Mouse (Mus musculus): ENCODE data around the gene Zfp507. TPM values are rescaled to one million over a fixed set of nuclear protein-coding genes. Genes with fewer than 3 reads are reported as not detected.

Gene Zfp507
- polyA plus RNA-seq, 1 experiment from 2014 or later = 12.9 TPM

DNA sequence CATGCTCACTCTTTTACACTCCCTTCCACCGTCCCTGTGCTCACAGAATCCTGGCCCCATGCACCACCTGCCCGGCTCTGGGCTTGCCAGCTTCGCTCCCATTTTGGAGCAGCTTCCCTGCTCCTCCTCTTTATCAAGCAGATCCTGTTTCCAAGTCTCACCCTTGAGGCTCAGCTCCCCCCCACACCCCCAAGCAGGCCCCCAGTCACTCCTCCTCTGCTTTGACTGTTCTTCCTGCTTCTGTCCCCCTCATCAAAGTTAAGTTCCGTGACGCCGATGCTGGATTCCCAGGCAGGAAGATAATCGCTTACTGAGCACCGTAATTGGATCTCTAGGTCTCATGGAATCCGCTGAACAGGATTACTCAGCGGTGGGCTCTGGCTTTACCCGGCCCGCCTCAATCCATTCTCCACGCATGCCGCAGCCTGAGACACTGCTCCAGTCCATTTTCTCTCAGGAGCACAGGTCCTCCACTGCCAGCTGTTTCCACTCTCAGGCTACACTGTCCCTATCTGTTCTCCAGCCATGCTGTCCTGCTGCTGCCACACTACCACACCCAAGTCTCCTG lies 55.3 kb downstream of the Zfp507 start:
- Histone ChIP-seq H3K27ac (replicated peaks) (no peak overlapping the region), H3K9me3 (replicated peaks) (no peaks in the 10 kb centered on the region), H3K9ac (replicated peaks) (no peak overlapping the region), H3K4me1 (no peaks in the 10 kb centered on the region), H3K36me3 (peaks cover 71% of the 10 kb centered on the region), H3K4me2 (no peak overlapping the region), H3K27me3 (replicated peaks) (no peaks in the 10 kb centered on the region), H3K4me3 (replicated peaks) (no peak overlapping the region)
- ATAC-seq (ENCODE audit: low FRiP score) = no peak
- 72% methylated on average over 14 of the region's 14 CpGs for WGBS

DNA sequence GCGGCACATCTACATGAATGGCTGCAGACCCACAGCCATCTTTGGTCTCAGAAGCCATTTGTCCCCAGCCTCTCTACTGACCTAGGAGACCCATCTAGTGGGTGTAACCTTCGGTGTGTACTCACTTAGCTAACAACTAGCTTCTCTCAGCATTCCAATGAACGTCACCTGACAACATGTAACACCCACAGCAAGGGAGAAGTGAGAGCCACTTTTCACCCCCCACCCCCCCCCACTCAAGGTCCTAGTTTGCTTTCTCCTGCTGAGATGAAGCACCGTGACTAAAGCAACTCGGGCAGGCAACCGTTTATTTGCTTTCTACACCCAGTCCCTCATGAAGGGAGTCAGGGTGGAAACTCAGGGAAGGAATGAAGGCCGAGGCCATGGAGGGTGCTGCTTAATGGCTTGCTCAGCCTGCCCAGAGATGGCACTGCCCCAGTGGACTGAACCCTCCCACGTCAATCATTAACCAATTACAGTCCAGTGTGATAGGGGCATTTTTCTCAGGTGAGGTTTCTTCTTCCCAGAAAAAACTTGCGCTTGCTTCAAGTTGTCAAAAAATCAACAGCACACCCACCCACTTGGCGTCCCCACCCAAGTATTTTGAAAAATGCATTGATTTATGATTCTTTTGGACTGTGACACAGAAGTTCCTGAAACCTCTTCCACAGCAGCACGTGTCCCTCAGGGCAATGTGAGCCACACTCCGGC lies 56.0 kb downstream of the Zfp507 start:
- H3K36me3 ChIP-seq = peaks cover 74% of the 10 kb centered on the region
- no peaks in the 10 kb centered on the region for H3K4me1 ChIP-seq
- H3K9me3 ChIP-seq (replicated peaks) = no peaks in the 10 kb centered on the region
- no peaks in the 10 kb centered on the region for H3K27me3 ChIP-seq (replicated peaks)
- no peak overlapping the region for H3K27ac ChIP-seq (replicated peaks)
- H3K4me3 ChIP-seq (replicated peaks) = no peak overlapping the region
- no peak overlapping the region for H3K9ac ChIP-seq (replicated peaks)
- H3K4me2 ChIP-seq = no peak overlapping the region
- no peak for ATAC-seq (ENCODE audit: low FRiP score)
- 86% methylated on average over 12 of the region's 12 CpGs for WGBS

DNA sequence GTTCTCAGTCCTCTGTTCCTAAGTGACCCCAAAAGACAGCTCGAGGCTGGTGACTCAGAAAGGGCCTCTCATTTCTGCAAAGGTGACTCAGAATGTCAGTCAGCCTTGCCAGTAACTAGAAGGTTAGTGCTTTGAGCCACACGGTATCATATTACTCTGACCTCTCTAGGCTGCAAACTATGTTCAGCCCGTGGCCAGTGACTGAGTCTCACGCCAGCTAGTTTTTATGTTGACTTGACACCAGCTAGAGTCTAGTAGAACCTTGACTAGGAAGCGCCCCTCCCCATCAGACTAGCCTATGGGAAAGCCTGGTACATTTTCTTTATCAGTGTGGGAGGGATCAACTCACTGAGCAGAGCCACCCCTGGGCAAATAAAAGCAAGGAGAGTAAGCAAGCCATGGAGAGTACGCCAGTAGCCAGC lies 57.5 kb downstream of the Zfp507 start:
- no peak for ATAC-seq (ENCODE audit: low FRiP score)
- peaks cover 66% of the 10 kb centered on the region for H3K36me3 ChIP-seq
- H3K9ac ChIP-seq (replicated peaks) = no peak overlapping the region
- no peak overlapping the region for H3K4me3 ChIP-seq (replicated peaks)
- WGBS = 92% methylated on average over 6 of the region's 6 CpGs
- no peak overlapping the region for H3K4me2 ChIP-seq
- no peaks in the 10 kb centered on the region for H3K4me1 ChIP-seq
- H3K27me3 ChIP-seq (replicated peaks) = no peaks in the 10 kb centered on the region
- H3K27ac ChIP-seq (replicated peaks) = no peak overlapping the region
- H3K9me3 ChIP-seq (replicated peaks) = no peaks in the 10 kb centered on the region

DNA sequence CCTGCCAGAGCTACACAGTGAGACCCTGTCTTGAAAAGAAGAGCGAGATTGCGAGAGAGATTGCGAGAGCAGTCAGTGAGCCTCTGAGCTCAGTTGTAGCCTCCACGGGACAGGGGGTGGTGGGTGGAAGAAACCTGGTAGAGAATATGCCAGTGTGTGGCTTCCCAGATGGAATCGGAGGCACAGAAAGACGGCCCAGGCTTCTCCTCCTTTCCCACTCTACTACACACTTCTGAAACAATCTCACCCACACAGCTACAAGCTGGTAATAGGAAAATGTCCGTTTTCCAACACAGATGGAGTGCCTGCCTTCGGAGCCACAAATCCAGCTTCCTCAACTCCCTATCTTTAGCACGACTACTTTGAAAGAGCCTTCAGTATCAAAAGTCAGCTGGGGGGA lies 58.0 kb downstream of the Zfp507 start:
- WGBS = 96% methylated on average over 9 of the region's 9 CpGs
- H3K36me3 ChIP-seq = peaks cover 65% of the 10 kb centered on the region

DNA sequence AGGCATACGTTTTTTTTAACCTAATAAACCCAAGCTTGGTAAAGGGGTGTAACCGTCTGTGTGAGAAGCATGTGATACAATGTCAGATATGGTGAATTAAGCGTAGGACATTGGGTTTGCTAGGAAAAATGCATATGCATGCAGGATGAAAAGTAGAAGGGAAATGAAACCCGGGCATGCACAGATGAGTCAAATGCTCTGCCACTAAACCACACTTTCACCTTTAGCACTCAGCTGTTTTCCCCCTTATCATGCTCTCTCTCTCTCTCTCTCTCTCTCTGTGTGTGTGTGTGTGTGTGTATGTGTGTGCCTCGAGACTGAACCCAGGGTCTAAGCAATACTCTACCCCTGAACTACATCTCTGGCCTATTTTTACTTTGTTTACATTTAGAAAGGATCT lies 60.5 kb downstream of the Zfp507 start:
- no peaks in the 10 kb centered on the region for H3K27me3 ChIP-seq (replicated peaks)
- peaks cover 51% of the 10 kb centered on the region for H3K36me3 ChIP-seq
- H3K27ac ChIP-seq (replicated peaks) = no peak overlapping the region
- ATAC-seq (ENCODE audit: low FRiP score) = no peak
- WGBS = 88% methylated on average over 5 of the region's 5 CpGs
- H3K4me2 ChIP-seq = no peak overlapping the region
- H3K9me3 ChIP-seq (replicated peaks) = no peaks in the 10 kb centered on the region
- H3K9ac ChIP-seq (replicated peaks) = no peak overlapping the region
- no peak overlapping the region for H3K4me3 ChIP-seq (replicated peaks)
- no peaks in the 10 kb centered on the region for H3K4me1 ChIP-seq

More for the DNA sequence above, 58.0 kb downstream of the Zfp507 start:
- Histone ChIP-seq H3K27me3 (replicated peaks) (no peaks in the 10 kb centered on the region), H3K27ac (replicated peaks) (no peak overlapping the region), H3K9ac (replicated peaks) (no peak overlapping the region), H3K4me3 (replicated peaks) (no peak overlapping the region), H3K4me2 (no peak overlapping the region), H3K9me3 (replicated peaks) (no peaks in the 10 kb centered on the region), H3K4me1 (no peaks in the 10 kb centered on the region)
- no peak for ATAC-seq (ENCODE audit: low FRiP score)

DNA sequence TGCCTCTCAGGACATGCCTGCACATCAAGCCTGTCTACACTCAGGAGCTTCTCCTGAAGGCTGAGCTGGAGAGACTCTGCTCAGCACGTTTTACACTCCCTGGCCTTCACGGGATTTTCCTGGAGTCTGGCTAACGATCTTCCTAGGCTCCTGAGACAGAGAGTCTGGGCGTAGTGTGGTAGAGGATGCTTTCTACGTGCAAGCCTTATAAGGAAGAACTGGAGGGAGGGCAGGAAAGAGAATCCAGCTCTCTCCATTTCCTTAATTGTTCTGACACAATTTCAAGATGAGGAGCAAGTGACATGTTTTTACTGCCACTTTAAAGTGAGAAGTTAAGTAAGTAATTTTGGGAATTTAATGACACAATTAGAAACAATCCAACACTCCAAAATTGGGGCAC lies 60.9 kb downstream of the Zfp507 start:
- H3K36me3 ChIP-seq = peaks cover 46% of the 10 kb centered on the region
- WGBS = 71% methylated on average over 5 of the region's 5 CpGs

DNA sequence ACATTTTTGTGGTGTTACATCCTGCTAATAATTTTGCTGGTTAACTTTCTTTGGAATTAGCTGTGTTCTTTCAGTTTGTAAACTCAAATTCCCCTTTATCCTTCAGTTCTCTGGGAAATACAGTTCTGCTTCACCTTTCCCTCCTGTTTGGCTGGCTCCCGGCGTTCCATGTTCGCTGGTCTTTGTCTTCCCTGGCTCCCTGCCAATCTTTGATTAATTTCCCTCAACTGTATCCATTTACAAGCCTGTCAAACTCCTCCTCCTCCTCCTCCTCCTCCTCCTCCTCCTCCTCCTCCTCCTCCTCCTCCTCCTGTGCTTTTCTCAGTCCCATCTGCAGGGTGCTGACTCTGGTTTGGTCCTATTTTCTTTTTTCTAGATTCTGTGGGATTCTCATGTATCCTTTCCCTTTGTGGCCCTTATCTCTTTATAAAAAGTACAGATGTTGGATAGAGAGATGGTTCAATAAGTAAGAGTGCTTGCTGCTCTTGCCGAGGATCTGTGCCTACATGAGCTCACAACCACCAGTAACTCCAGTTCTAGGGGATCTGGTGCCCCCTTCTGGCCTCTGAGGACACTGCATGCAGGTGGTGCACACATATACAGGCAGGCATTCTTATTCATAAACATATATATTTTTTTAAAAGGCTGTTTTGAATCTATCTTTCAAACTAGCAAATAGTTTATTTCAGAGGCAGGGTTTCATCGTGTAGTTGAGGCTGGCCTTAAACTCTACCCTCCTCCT lies 62.1 kb downstream of the Zfp507 start:
- H3K4me2 ChIP-seq = no peak overlapping the region
- no peak overlapping the region for H3K27ac ChIP-seq (replicated peaks)
- no peaks in the 10 kb centered on the region for H3K4me1 ChIP-seq
- no peaks in the 10 kb centered on the region for H3K27me3 ChIP-seq (replicated peaks)
- no peak for ATAC-seq (ENCODE audit: low FRiP score)
- WGBS = 42% methylated on average over 5 of the region's 5 CpGs
- H3K9me3 ChIP-seq (replicated peaks) = no peaks in the 10 kb centered on the region
- H3K36me3 ChIP-seq = peaks cover 39% of the 10 kb centered on the region
- H3K4me3 ChIP-seq (replicated peaks) = no peak overlapping the region
- H3K9ac ChIP-seq (replicated peaks) = no peak overlapping the region

More for the DNA sequence above, 60.9 kb downstream of the Zfp507 start:
- no peaks in the 10 kb centered on the region for H3K27me3 ChIP-seq (replicated peaks)
- H3K27ac ChIP-seq (replicated peaks) = no peak overlapping the region; the same call in 1 of the 2 replicates
- H3K4me1 ChIP-seq = no peaks in the 10 kb centered on the region
- H3K4me2 ChIP-seq = no peak overlapping the region
- H3K9ac ChIP-seq (replicated peaks) = no peak overlapping the region
- no peak for ATAC-seq (ENCODE audit: low FRiP score)
- no peak overlapping the region for H3K4me3 ChIP-seq (replicated peaks)
- no peaks in the 10 kb centered on the region for H3K9me3 ChIP-seq (replicated peaks)

DNA sequence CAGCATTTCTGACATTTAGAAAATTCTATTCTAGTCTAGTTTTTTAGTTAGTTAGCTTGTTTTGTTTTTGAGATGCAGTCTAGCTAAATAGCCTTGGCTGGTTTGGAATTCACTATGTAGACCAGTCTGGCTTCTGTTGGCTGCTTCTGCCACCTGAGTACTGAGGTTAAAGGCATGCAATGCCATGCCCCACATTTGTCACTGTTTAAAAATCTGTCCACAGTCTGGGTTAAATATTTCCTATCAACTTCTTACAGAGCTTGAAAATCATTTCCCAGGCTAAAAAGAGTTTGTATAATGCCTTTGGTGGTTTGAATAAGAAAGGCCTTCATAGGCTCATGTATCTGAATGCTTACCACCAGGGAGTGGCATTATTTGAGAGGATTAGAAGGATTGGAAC lies 63.9 kb downstream of the Zfp507 start:
- no peak overlapping the region for H3K4me3 ChIP-seq (replicated peaks)
- H3K4me2 ChIP-seq = no peak overlapping the region
- ATAC-seq (ENCODE audit: low FRiP score) = no peak
- H3K36me3 ChIP-seq = peaks cover 33% of the 10 kb centered on the region
- no peak overlapping the region for H3K9ac ChIP-seq (replicated peaks)
- H3K4me1 ChIP-seq = peaks cover 1% of the 10 kb centered on the region; the same call in 1 of the 2 replicates
- H3K9me3 ChIP-seq (replicated peaks) = no peaks in the 10 kb centered on the region
- H3K27ac ChIP-seq (replicated peaks) = no peak overlapping the region
- no peaks in the 10 kb centered on the region for H3K27me3 ChIP-seq (replicated peaks)

DNA sequence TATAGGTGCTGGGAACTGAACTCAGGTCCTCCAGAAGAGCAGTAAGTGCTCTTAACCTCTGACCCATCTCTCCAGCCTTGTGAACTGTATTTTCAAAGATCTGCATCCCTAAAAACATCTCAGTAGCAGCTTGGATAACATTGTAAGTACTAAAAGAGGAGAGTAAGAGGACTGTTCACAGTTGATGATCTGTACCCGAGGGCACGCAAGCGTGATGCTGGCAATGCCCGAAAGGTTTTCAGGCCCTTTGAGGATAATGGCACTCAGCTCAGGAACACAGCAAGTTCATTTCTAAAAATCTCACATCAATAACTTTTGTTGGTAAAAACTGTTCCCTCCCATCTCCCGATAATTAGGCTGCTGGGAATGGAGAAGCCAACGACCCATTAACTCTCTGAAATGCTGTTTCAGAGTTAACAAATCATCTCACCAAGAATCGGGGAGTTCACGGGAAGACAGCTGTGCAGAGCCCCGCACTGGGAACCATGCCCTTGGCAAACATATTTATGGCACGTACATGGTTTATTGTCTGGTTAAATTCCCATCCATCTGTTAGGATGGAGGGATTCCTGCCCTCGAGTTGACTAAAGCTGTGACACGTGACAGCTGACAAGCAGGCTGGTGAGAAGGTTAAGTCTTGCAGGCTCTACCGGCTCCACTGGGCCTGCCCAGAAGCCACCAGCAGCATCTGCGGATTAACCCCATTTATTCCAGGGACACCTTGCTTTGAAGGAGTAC lies 69.3 kb downstream of the Zfp507 start:
- Histone ChIP-seq H3K4me3 (replicated peaks) (no peak overlapping the region), H3K4me2 (no peak overlapping the region), H3K4me1 (peaks cover 18% of the 10 kb centered on the region; the same call in 1 of the 2 replicates), H3K9ac (replicated peaks) (no peak overlapping the region), H3K27me3 (replicated peaks) (no peaks in the 10 kb centered on the region), H3K36me3 (peaks cover 24% of the 10 kb centered on the region), H3K27ac (replicated peaks) (peak overlapping the region; percentile 42), H3K9me3 (replicated peaks) (no peaks in the 10 kb centered on the region)
- WGBS = 36% methylated on average over 14 of the region's 14 CpGs
- ATAC-seq (ENCODE audit: low FRiP score) = peak; percentile 33; the same call in 1 of the 2 replicates

DNA sequence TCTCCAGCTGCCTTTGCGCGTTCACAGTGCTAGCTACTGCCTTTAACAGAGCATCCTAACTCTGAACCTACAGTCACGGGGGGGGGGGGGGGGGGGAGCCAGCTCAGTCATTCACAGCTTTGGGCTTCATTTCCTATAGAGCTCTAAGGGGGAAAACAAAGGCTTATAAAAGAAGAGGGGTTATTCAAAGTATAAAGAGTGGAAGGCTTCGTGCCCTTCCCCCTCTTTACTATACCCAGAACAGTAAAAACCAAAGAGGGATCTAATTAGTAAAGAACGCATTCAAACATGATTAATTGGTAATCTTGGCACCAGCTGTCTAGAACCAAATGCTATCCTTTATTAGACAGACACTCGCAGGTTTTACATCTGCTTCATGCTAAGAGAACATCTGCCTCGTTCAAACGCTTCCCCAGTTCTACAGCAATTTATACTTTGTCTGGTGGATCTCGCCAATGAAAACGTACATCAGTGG lies 70.2 kb downstream of the Zfp507 start:
- 27% methylated on average over 10 of the region's 10 CpGs for WGBS
- H3K36me3 ChIP-seq = peaks cover 23% of the 10 kb centered on the region
- peaks cover 18% of the 10 kb centered on the region; the same call in 1 of the 2 replicates for H3K4me1 ChIP-seq
- no peaks in the 10 kb centered on the region for H3K27me3 ChIP-seq (replicated peaks)
- H3K9ac ChIP-seq (replicated peaks) = no peak overlapping the region
- ATAC-seq (ENCODE audit: low FRiP score) = peak; percentile 32
- H3K27ac ChIP-seq (replicated peaks) = no peak overlapping the region; the same call in 1 of the 2 replicates
- H3K4me2 ChIP-seq = no peak overlapping the region
- no peaks in the 10 kb centered on the region for H3K9me3 ChIP-seq (replicated peaks)
- no peak overlapping the region for H3K4me3 ChIP-seq (replicated peaks)

DNA sequence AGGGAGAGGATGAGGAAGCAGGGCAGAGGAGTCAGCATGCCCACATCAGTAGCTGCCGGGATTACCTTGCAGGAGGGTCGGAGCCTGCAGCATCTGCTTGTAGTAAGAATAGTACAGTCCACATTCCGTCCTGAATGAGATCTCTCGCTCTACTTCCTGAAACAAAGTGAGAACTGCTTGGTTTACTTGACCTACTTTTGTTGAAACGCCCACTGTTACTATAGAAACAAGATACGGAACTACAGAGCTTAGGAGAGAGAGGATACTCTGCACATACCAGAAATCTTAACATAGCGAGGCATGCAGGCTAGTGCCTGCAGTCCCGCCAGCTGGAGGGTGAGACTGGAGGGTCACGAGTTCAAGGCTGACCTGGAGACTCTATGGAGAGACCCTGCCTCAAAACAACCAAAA lies 73.2 kb downstream of the Zfp507 start:
- no peak for ATAC-seq (ENCODE audit: low FRiP score)
- Histone ChIP-seq H3K4me1 (peaks cover 18% of the 10 kb centered on the region; the same call in 1 of the 2 replicates), H3K27ac (replicated peaks) (no peak overlapping the region), H3K4me3 (replicated peaks) (no peak overlapping the region), H3K9me3 (replicated peaks) (no peaks in the 10 kb centered on the region), H3K4me2 (no peak overlapping the region), H3K36me3 (peaks cover 20% of the 10 kb centered on the region), H3K9ac (replicated peaks) (no peak overlapping the region), H3K27me3 (replicated peaks) (no peaks in the 10 kb centered on the region)
- WGBS = 82% methylated on average over 9 of the region's 9 CpGs

Data from neural tube, embryonic 15.5 days (tissue).